Mouse (Mus musculus) neutrophil, adult 5-6 weeks (primary cell): Measurements from ENCODE around the gene Xpo5. TPM values are rescaled to one million over a fixed set of nuclear protein-coding genes. Genes with fewer than 3 reads are reported as not detected.
A peak's percentile ranks its signal among the peaks of the same experiment; 100 is the strongest.

ENCODE experiments used
- ATAC-seq: fragments of 151-379, 151-347 bp; 2 replicates; pipeline ENCODE4 v1.8.0; 2017; ENCODE audit warnings: mild to moderate bottlenecking, moderate TSS enrichment; ENCODE audit not compliant: insufficient number of reproducible peaks, poor library complexity, low FRiP score, severe bottlenecking; ENCODE audit errors: extremely low read depth
- total RNA-seq: library from RNA; stranded (forward); fragments of 200-1000 nt; gene quantifications from 2 replicates; pipeline ENCODE4 v1.2.3, GENCODE M21; 2017

Xpo5 gene
- total RNA-seq, 1 experiment from 2014 or later: 37.5 TPM

- ATAC-seq: peak; percentile 59; the same call in 1 of the 2 replicates
Measured at GRCm38 (mm10) chr17:46170538-46170937, 32.0 kb upstream of the Xpo5 start.

- no peak for ATAC-seq
Measured at GRCm38 (mm10) chr17:46182273-46182672, 20.3 kb upstream of the Xpo5 start.

GRCm38 (mm10) chr17:46188829-46189228 lies 13.8 kb upstream of the Xpo5 start:
- ATAC-seq: no peak

GRCm38 (mm10) chr17:46201151-46201550 lies 1.4 kb upstream of the Xpo5 start:
- ATAC-seq: no peak

- ATAC-seq: no peak
Measured at GRCm38 (mm10) chr17:46203078-46203477, 496 bp downstream of the Xpo5 start.

- no peak for ATAC-seq
Measured at GRCm38 (mm10) chr17:46206676-46207075, 4.1 kb downstream of the Xpo5 start.

GRCm38 (mm10) chr17:46210550-46210949 lies 8.0 kb downstream of the Xpo5 start:
- no peak for ATAC-seq

GRCm38 (mm10) chr17:46221601-46222000 lies 19.0 kb downstream of the Xpo5 start:
- ATAC-seq: no peak

- no peak for ATAC-seq
Measured at GRCm38 (mm10) chr17:46227576-46227975, 25.0 kb downstream of the Xpo5 start.

GRCm38 (mm10) chr17:46236067-46236466 lies 33.5 kb downstream of the Xpo5 start:
- no peak for ATAC-seq

- ATAC-seq: no peak
Measured at GRCm38 (mm10) chr17:46237079-46237478, 34.5 kb downstream of the Xpo5 start.

GRCm38 (mm10) chr17:46237480-46237879 lies 34.9 kb downstream of the Xpo5 start:
- no peak for ATAC-seq

GRCm38 (mm10) chr17:46239516-46240114 lies 37.0 kb downstream of the Xpo5 start:
- ATAC-seq: no peak

- no peak for ATAC-seq
Measured at GRCm38 (mm10) chr17:46241471-46241870, 38.9 kb downstream of the Xpo5 start.

- ATAC-seq: no peak
Measured at GRCm38 (mm10) chr17:46242274-46242673, 39.7 kb downstream of the Xpo5 start.

- ATAC-seq: no peak
Measured at GRCm38 (mm10) chr17:46242993-46243392, 40.4 kb downstream of the Xpo5 start.

- ATAC-seq: no peak
Measured at GRCm38 (mm10) chr17:46243624-46244023, 41.0 kb downstream of the Xpo5 start.

- ATAC-seq: no peak
Measured at GRCm38 (mm10) chr17:46244579-46244978, 42.0 kb downstream of the Xpo5 start.

GRCm38 (mm10) chr17:46247512-46248188 lies 45.1 kb downstream of the Xpo5 start, which contains the start of the genes Polr1c and Yipf3:
Gene Polr1c (minus strand): TSS chr17:46248054.
Gene Yipf3 (plus strand): TSS chr17:46248080.
- ATAC-seq: peak; percentile 87

- no peak for ATAC-seq
Measured at GRCm38 (mm10) chr17:46248189-46248522, 45.6 kb downstream of the Xpo5 start.

GRCm38 (mm10) chr17:46251174-46251573 lies 48.6 kb downstream of the Xpo5 start:
- ATAC-seq: no peak
